Mouse (Mus musculus) cerebellum, postnatal 14 days (tissue): ENCODE measurements around the gene Zfhx2.
A peak's percentile ranks its signal among the peaks of the same experiment; 100 is the strongest.

Source experiments
- DNase-seq, 2 experiments: peaks; one replicate each; pipeline ENCODE4 v3.0.0; 2021; ENCODE audit warnings: mixed read lengths in 2 of 2

Gene Zfhx2

DNA sequence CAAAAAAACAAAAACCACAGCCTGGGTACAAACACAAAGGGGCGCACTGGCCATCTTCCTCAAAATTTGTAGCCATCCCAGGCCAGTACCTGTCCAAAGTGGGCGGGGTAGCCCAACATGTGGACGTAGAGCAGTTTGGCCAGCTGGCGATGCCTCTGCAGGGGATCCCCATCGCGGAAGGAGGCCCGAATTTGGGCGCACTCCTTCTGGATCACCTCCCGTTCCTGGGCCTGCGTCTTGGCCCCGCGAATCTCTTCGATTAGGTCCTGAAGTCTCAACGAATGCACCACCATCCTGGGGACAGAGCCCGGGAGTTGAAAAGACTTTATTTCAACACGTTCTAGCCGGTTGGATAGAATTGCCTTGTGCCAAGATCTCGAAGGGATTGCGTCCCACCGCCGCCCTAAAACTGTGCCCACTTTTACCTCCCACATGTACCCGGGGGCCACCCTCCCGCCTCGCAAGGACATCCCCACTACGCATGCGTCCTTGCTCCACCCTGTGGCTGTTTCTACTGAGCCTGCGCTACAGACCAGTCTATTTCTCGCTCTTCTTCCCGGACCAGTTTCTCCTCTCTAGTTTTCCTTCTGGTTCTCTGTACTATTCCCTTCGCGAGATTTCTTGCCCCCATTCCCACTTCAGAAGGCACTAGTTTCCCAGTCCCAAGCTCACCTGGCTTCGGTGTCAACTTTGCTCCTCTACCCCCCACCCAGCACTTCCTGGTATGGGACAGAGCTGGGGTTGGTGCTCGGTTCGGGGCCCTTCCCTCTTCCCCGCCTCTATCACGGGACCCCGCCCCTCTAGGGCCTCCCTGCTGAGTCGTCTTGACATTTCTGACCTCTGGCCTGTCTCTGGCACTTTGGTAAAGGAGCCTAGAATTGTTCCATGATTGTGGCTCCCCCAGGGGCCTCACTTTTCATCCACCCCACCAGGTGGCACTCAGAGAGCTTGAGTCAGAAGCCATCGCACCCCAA is 14.0 kb upstream of the Zfhx2 start, which contains the start of gene Ap1g2:
Gene Ap1g2, minus strand, starts transcription at position 758 of the 974 bp plus-strand sequence.
- peak; percentile 85 to 91 for DNase-seq

- no peak for DNase-seq
These were observed 13.3 kb upstream of the Zfhx2 start for GRCm38 (mm10) chr14:55105386-55105785.

- DNase-seq: peak in 1 of 2 experiments; percentile 31
These were observed 12.2 kb upstream of the Zfhx2 start for GRCm38 (mm10) chr14:55104365-55104764.

GRCm38 (mm10) chr14:55102253-55102785 is 10.2 kb upstream of the Zfhx2 start:
- peak; percentile 61 to 66 for DNase-seq

DNA sequence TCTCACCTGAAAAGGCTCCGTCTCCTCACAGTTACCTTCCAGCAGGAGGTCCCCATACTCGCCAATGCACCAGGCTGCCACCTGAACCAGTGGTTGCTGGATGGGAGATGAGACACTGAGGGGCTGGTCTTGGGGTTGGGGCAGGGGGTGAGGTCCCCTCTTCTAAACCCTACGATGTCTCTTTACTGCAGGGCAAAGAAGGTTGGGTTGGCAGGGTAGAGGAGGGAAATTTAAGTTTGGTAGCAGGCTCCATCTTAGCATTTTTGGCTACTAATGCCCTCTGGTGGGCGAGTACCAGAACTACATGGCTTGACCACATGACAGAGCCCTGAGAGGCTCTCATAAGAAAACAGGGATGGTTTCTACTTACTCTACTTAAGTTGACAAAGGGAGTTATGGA is 9.5 kb upstream of the Zfhx2 start:
- DNase-seq: peak; percentile 83

- peak; percentile 67 to 76 for DNase-seq
These were observed 5.9 kb upstream of the Zfhx2 start for GRCm38 (mm10) chr14:55098067-55098466.

GRCm38 (mm10) chr14:55097646-55098045 is 5.5 kb upstream of the Zfhx2 start:
- DNase-seq: no peak

DNA sequence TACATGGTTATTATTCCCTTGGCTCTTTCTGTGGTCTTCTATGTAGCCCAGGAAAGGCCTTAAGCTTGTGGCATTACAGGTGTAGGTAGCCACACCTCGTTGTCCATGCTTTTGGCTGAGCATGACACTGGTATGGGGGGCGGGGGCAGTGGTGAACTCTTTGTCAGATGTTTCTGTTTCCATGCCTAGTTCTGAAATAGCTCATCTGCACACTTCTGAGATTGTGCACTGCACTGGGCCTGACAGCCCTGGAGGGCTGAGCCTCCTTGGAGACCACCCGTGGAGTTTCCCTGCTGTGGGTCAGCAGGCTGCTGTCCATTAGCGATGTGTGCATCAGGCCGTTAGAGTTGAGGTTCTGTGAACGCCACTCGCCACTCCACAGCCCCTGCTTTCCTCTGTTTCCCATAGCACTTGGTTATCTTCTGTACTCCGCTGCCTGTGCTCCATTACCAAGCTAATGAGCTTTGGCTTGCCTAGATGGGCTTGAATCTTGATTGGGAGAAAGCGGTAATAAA is 4.5 kb upstream of the Zfhx2 start:
- no peak for DNase-seq

DNA sequence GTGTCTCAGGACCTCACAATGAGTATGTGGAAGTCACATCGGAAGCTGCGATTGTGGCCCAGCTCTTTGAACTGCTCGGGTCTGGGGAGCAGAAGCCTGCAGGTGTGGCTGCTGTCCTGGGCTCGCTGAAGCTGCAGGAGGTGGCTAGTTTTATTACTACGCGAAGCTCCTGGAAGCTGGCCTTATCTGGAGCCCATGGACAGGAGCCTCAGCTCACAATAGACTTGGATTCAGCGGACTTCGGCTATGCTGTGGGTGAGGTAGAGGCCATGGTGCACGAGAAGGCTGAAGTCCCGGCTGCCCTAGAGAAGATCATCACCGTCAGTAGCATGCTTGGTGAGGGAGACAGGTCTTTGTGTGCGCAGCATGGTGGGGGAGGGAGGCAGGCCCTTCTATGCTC is 3.5 kb upstream of the Zfhx2 start:
- peak in 1 of 2 experiments; percentile 20 for DNase-seq

- peak in 1 of 2 experiments; percentile 24 for DNase-seq
These were observed 3.1 kb upstream of the Zfhx2 start for GRCm38 (mm10) chr14:55095263-55095662.

DNA sequence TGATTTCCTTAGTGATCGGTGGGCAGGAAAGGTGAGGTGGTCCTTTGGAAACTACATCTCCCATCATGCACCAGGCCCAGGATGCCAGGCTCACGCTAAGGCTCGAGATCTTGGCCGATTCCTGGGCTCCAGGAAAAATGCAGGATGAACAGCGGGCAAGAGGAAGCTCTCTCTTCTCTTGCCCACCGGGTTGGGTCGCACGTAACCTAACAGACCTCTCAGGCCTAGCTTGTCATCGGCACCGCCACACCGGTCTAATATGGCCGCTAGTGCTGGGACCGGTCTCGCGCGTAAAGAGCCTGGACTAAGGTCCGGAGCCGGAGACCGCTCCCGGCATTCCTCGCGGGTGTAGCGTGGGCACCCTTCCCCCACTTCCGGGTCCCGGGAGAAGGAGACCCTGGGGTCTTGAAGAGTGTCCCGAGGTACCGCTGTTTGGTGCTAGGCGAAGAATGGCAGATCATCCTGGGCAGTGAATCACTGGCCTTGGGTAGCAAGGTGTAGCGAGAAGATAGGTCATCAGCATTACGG is 2.6 kb upstream of the Zfhx2 start, which contains the start of gene Thtpa:
Gene Thtpa, plus strand, starts transcription at position 81 of the 528 bp plus-strand sequence.
- peak; percentile 87 to 88 for DNase-seq

DNA sequence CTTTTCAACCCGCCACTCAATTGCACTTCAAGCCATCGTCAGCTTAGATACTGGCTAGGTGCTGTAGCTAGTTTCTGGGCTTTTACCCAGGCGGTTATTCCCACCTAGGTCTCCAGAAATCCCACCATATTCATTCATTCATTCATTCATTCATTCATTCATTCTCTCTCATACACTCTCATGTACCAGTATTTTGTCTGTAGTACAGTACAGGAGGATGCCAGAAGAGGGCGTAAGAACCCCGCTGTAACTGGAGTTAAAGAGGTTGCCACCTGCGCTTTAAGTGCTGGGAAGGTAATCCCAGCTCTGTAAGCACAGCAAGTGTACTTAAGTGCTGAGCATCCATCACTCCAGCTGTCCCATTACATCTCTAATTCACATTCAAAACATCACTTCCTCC is 1.8 kb upstream of the Zfhx2 start:
- peak in 1 of 2 experiments; percentile 38 for DNase-seq

- peak; percentile 67 to 74 for DNase-seq
These were observed 787 bp downstream of the Zfhx2 start for GRCm38 (mm10) chr14:55091209-55091865.

- DNase-seq: peak; percentile 62 to 70
These were observed 2.8 kb downstream of the Zfhx2 start for GRCm38 (mm10) chr14:55089199-55089947.

GRCm38 (mm10) chr14:55086009-55086514 is 6.1 kb downstream of the Zfhx2 start:
- DNase-seq: no peak

DNA sequence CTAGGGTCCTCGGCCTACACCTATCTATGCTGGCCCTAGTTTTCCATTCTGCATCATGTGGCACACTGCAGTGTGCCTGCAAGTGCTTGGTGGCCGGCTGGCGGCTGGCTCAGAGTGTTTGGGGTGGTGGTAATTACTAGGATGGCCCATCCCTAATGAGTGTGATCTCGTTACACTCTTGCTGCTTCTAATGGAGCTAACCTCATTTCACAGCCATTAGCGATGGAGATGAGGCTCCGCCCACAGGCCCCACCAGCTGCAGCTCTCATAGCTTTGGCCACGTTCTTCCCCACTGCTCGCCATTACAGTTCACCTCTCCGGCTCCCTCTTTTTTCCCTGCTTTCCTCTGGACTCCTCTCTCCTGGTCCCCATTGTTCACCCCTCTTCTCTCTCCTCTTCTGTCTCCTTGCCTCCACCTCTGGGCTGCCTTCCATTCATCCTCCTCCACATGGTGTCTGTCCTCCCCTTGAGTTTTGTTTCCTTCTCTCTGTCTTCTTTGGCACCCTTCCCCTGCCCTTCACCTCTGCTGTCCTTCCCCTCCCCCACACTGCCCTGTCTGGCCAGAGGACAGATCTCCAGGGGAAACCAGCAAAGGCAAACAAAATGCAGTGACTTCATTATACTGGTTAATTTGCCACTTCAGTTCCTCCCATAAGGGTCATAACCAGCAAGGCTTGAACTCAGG is 6.7 kb downstream of the Zfhx2 start:
- DNase-seq: peak in 1 of 2 experiments; percentile 62

DNA sequence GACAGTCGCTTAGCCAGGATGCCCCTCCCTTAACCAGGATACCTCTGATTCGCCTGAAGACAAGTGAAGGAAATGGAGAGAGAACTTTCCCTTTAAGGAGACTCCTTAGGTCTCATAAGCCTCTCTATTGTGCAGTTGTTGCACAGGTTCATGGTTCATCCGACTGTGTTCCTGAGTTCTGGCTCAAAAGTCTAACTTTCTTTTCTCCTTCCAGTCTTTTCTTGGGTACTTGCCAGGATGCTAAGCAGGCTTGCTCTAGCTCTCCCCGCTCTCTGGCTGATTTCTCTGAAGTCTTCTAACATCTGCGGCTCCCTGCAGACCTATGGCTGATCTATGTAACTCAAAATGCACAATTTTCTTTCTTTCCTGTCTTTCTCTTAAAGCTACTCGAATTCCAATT is 8.6 kb downstream of the Zfhx2 start:
- no peak for DNase-seq

DNA sequence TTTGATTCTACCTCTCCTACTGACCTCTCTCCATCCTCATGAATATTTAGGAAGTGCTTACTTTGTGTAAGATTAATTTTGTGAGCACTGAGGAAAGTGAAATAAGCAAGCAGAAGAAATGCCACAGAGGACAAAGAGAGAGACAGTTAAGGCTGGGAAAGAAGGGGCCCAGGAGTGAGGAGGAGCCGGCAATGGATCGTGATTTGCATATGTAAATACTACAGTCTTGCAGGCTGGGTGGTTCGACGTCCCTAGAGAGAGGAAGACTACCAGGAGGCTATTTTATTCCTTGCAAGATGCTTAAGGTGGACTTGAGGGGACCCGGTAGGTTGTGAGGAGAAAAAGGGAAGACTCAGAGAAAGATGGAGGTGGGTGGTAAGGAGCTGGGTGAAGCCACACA is 11.0 kb downstream of the Zfhx2 start:
- DNase-seq: no peak

- DNase-seq: peak; percentile 89 to 94
These were observed 12.7 kb downstream of the Zfhx2 start for GRCm38 (mm10) chr14:55079214-55079970.

DNA sequence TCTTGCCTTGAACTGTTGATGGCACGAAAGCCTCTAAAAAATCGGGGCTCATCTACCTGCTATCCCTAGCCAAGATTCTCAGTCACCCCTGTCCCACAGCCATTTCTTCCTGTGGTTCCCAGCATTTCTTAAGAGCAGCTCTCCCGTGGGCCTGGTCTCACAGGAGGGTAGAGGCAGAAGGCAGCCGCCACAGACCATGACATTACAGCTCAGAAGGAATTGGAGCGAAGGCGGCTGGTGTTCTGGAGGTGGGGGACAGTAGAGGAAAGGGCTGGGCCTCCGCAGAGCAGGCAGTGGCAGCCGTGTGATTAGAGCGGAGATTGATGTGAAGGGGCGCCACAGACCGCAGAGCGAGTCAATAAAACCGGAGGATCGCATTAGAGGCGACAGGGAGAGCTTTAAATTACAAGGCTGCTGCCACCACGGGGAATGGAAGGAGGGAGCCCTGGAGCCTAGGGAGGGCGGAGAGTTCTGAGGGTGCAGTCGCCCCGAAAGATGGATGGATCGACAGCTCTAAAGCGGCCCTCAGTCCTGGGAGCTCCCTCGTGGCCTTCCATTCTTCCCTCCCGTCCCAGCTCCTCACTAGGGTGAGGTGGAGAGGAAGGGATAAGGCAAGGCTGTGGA is 13.6 kb downstream of the Zfhx2 start:
- peak in 1 of 2 experiments; percentile 44 for DNase-seq
